Mouse (Mus musculus) embryonic facial prominence, embryonic 11.5 days (tissue): ENCODE measurements around the gene Gm12169. TPM values are rescaled to one million over a fixed set of nuclear protein-coding genes. Genes with fewer than 3 reads are reported as not detected.
A peak's percentile ranks its signal among the peaks of the same experiment; 100 is the strongest.

ENCODE experiments used
- ATAC-seq: fragments of 200-750 bp; cut with Nextera tagmentation; replicated peaks from 2 replicates; pipeline ENCODE4 v1.8.0; 2017; ENCODE audit warnings: low read depth; ENCODE audit not compliant: insufficient number of reproducible peaks, low FRiP score, low TSS enrichment
- DNase-seq: peaks from one replicate; pipeline ENCODE4 v3.0.0-alpha.2; 2015; ENCODE audit warnings: low spot score
- H3K27ac ChIP-seq: fragments of 300-500 bp; sonication (generic); replicated peaks from 2 replicates; pipeline ENCODE4 v1.5.1; 2014; ENCODE audit warnings: mild to moderate bottlenecking, low read depth, low read length, control low read depth
- H3K27me3 ChIP-seq: fragments of 300-500 bp; sonication (generic); 2 replicates; pipeline ENCODE4 v1.6.1; 2014; ENCODE audit warnings: mild to moderate bottlenecking, low read length, moderate library complexity, mixed read lengths; ENCODE audit not compliant: control insufficient read depth, insufficient read depth
- H3K36me3 ChIP-seq: fragments of 300-500 bp; sonication (generic); replicated peaks from 2 replicates; pipeline ENCODE4 v1.6.1; 2014; ENCODE audit warnings: low read depth, mild to moderate bottlenecking, low read length, moderate library complexity, mixed read lengths; ENCODE audit not compliant: control insufficient read depth, insufficient read depth
- H3K4me1 ChIP-seq: fragments of 300-500 bp; sonication (generic); 2 replicates; pipeline ENCODE4 v1.6.1; 2014; ENCODE audit warnings: low read length, mixed read lengths; ENCODE audit not compliant: control insufficient read depth, insufficient read depth
- H3K4me2 ChIP-seq: fragments of 300-500 bp; sonication (generic); 2 replicates; pipeline ENCODE4 v1.6.1; 2014; ENCODE audit warnings: low read depth, mild to moderate bottlenecking, control low read depth, low read length, moderate library complexity
- H3K4me3 ChIP-seq: fragments of 300-500 bp; sonication (generic); 2 replicates; pipeline ENCODE4 v1.5.1; 2014; ENCODE audit warnings: low read depth, low read length, control low read depth
- H3K9ac ChIP-seq: fragments of 300-500 bp; sonication (generic); replicated peaks from 2 replicates; pipeline ENCODE4 v1.6.1; 2014; ENCODE audit warnings: mild to moderate bottlenecking, control low read depth, low read length
- H3K9me3 ChIP-seq: fragments of 300-500 bp; sonication (generic); replicated peaks from 2 replicates; pipeline ENCODE4 v1.6.1; 2016; ENCODE audit warnings: mild to moderate bottlenecking, low read length, inconsistent platforms, mixed read lengths; ENCODE audit not compliant: control insufficient read depth
- WGBS: fragments of 180-500 bp; shearing (Covaris S2); extraction: QIAGEN DNeasy Blood & Tissue Kit; methylation state at CpG from one replicate; pipeline ENCODE4 v1.1.7; 2014; 5-methylcytosine and 5-hydroxymethylcytosine counted together
- polyA plus RNA-seq: library from polyadenylated mRNA; unstranded; fragments of >200 nt; fragmentation: Nextera tagmentation; extraction: Ambion mirVana; gene quantifications from 2 replicates; pipeline ENCODE4 v1.2.1, GENCODE M21; 2014

Gene Gm12169
- polyA plus RNA-seq: not detected in 2 replicates

DNA sequence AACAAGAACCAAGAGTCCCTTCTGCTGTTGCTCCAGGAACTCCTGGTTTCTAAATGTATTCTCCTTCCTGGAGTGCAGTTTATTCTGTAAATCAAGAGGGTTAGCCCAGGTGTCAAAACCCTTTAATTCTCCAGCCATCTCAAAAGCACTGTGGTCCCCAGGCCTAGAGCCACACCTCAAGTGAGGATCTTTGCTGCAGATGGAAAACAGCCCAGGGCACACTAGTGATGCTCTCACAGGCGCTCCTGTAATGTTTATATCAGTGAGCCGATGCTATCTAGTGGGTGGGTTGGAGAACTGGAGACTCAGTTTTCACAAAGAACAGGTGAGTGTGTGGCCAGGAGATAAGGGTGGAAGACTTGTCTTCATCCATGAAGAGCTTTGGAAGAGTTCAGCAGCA lies at the start of gene Gm12169:
Gm12169 (plus strand) TSS at position 301 of the 400 bp plus-strand sequence.
- H3K27ac ChIP-seq: no peak within 1 kb of the TSS
- no peak for DNase-seq
- no peaks in the 10 kb centered on the region for H3K27me3 ChIP-seq
- no peak within 1 kb of the TSS for H3K9ac ChIP-seq
- no peak within 1 kb of the TSS for H3K4me3 ChIP-seq
- no peaks in the 10 kb centered on the region for H3K9me3 ChIP-seq
- ATAC-seq: no peak
- 79% methylated on average over 2 of the region's 2 CpGs for WGBS
- H3K4me2 ChIP-seq: no peak within 1 kb of the TSS
- H3K4me1 ChIP-seq: no peaks in the 10 kb centered on the region
- no peaks in the 10 kb centered on the region for H3K36me3 ChIP-seq

DNA sequence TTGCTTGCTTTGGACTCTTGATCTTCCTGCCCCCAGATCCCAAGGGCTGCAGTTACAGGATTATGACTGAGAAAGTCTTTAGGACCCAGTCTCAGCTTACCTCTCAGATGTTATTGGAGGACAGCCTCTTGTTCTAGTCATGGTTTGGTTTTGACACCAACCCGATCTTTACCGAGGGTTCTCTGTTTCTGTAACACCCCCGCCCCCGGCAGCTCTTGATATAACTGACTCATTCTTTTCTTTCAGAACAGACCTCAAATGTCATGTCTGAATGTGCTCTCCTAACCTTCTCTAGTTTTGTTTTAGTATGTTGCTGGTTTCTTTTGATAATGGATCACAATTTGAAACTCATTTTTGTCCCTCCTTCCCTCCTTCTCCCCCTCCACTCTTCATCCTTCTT lies 49.8 kb upstream of the Gm12169 start:
- H3K4me3 ChIP-seq: no peak overlapping the region
- WGBS: 91% methylated on average over 4 of the region's 4 CpGs
- no peaks in the 10 kb centered on the region for H3K36me3 ChIP-seq
- H3K4me1 ChIP-seq: no peaks in the 10 kb centered on the region
- no peaks in the 10 kb centered on the region for H3K9me3 ChIP-seq
- H3K27me3 ChIP-seq: no peaks in the 10 kb centered on the region
- no peak overlapping the region for H3K9ac ChIP-seq
- no peak overlapping the region for H3K4me2 ChIP-seq
- DNase-seq (no peak), ATAC-seq (no peak)
- H3K27ac ChIP-seq: no peak overlapping the region

DNA sequence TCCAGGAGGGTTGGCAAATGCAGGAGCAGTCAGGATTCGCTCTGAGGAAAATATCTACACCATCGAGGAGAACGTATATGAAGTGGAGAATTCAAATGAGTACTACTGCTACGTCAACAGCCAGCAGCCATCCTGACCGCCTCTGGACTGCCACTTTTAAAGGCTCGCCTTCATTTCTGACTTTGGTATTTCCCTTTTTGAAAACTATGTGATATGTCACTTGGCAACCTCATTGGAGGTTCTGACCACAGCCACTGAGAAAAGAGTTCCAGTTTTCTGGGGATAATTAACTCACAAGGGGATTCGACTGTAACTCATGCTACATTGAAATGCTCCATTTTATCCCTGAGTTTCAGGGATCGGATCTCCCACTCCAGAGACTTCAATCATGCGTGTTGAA lies 44.7 kb upstream of the Gm12169 start:
- no peaks in the 10 kb centered on the region for H3K4me1 ChIP-seq
- no peak for ATAC-seq
- H3K9me3 ChIP-seq: no peaks in the 10 kb centered on the region
- no peaks in the 10 kb centered on the region for H3K27me3 ChIP-seq
- H3K36me3 ChIP-seq: no peaks in the 10 kb centered on the region
- H3K27ac ChIP-seq: no peak overlapping the region
- H3K4me2 ChIP-seq: no peak overlapping the region
- DNase-seq: no peak
- no peak overlapping the region for H3K9ac ChIP-seq
- H3K4me3 ChIP-seq: no peak overlapping the region
- 88% methylated on average over 9 of the region's 9 CpGs for WGBS

DNA sequence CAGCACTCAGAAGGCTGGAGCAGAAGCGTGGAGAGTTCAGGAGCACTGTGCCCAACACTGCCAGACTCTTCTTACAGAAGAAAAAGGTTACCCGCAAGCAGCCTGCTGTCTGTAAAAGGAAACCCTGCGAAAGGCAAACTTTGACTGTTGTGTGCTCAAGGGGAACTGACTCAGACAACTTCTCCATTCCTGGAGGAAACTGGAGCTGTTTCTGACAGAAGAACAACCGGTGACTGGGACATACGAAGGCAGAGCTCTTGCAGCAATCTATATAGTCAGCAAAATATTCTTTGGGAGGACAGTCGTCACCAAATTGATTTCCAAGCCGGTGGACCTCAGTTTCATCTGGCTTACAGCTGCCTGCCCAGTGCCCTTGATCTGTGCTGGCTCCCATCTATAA lies 43.5 kb upstream of the Gm12169 start:
- Histone ChIP-seq H3K4me1 (no peaks in the 10 kb centered on the region), H3K4me3 (no peak overlapping the region), H3K27ac (no peak overlapping the region), H3K9me3 (no peaks in the 10 kb centered on the region), H3K36me3 (no peaks in the 10 kb centered on the region), H3K27me3 (no peaks in the 10 kb centered on the region), H3K4me2 (no peak overlapping the region), H3K9ac (no peak overlapping the region)
- ATAC-seq: no peak
- 75% methylated on average over 7 of the region's 7 CpGs for WGBS
- DNase-seq: peak; percentile 5

- Histone ChIP-seq H3K27me3 (no peaks in the 10 kb centered on the region), H3K36me3 (no peaks in the 10 kb centered on the region), H3K9ac (no peak overlapping the region), H3K4me2 (no peak overlapping the region), H3K27ac (no peak overlapping the region), H3K9me3 (no peaks in the 10 kb centered on the region), H3K4me1 (no peaks in the 10 kb centered on the region), H3K4me3 (no peak overlapping the region)
- WGBS: 24% methylated on average over 1 of the region's 1 CpGs
- no peak for DNase-seq
- ATAC-seq: no peak
Measured at GRCm38 (mm10) chr11:46488231-46488630, 35.8 kb upstream of the Gm12169 start.

- ATAC-seq: no peak
- no peak overlapping the region for H3K4me2 ChIP-seq
- H3K9ac ChIP-seq: no peak overlapping the region
- no peak for DNase-seq
- WGBS: 88% methylated on average over 2 of the region's 2 CpGs
- no peaks in the 10 kb centered on the region for H3K36me3 ChIP-seq
- no peaks in the 10 kb centered on the region for H3K4me1 ChIP-seq
- H3K9me3 ChIP-seq: no peaks in the 10 kb centered on the region
- H3K27me3 ChIP-seq: no peaks in the 10 kb centered on the region
- no peak overlapping the region for H3K4me3 ChIP-seq
- H3K27ac ChIP-seq: no peak overlapping the region
Measured at GRCm38 (mm10) chr11:46488650-46489049, 35.4 kb upstream of the Gm12169 start.

GRCm38 (mm10) chr11:46507146-46507545 lies 16.9 kb upstream of the Gm12169 start:
- 82% methylated on average over 3 of the region's 3 CpGs for WGBS
- Histone ChIP-seq H3K4me1 (no peaks in the 10 kb centered on the region), H3K9me3 (no peaks in the 10 kb centered on the region), H3K27me3 (no peaks in the 10 kb centered on the region), H3K4me2 (no peak overlapping the region), H3K4me3 (no peak overlapping the region), H3K36me3 (no peaks in the 10 kb centered on the region), H3K9ac (no peak overlapping the region), H3K27ac (no peak overlapping the region)
- DNase-seq: no peak
- ATAC-seq: no peak

DNA sequence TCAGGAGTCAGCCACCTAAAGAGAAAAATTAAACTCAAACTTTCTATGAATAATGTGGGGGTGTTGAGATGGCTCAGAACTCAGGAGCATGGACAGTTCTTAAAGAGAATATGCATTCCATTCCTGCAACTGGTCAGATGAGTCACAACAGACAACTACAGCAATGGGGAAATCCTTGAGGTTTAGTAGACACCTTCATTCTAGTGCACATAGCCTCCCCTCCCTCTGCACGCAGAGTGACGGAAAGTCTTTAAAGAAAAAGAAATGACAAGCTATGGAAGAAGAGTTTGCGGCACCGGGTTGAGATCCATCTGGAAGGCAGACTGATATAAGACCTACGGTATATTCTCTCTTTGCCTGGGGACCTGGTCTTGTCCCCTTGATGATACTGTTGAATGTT lies 14.1 kb upstream of the Gm12169 start:
- DNase-seq (no peak), ATAC-seq (no peak)
- Histone ChIP-seq H3K9ac (no peak overlapping the region), H3K27me3 (no peaks in the 10 kb centered on the region), H3K4me2 (no peak overlapping the region), H3K4me1 (no peaks in the 10 kb centered on the region), H3K36me3 (no peaks in the 10 kb centered on the region), H3K9me3 (no peaks in the 10 kb centered on the region), H3K27ac (no peak overlapping the region), H3K4me3 (no peak overlapping the region)
- WGBS: 95% methylated on average over 5 of the region's 5 CpGs
